Mouse (Mus musculus) neural tube, embryonic 14.5 days (tissue): ENCODE results near the gene Nav2. TPM values are rescaled to one million over a fixed set of nuclear protein-coding genes. Genes with fewer than 3 reads are reported as not detected.

Source experiments
- ATAC-seq: fragments of 200-750 bp; cut with Nextera tagmentation; 2 replicates; pipeline ENCODE4 v1.8.0; 2017; ENCODE audit warnings: low read depth, mild to moderate bottlenecking, moderate TSS enrichment, moderate library complexity
- H3K27ac ChIP-seq: fragments of 300-500 bp; sonication (generic); 2 replicates; pipeline ENCODE4 v1.5.1; 2014; ENCODE audit warnings: low read depth, mild to moderate bottlenecking, control low read depth, low read length, moderate library complexity, mixed read lengths
- H3K27me3 ChIP-seq: fragments of 300-500 bp; sonication (generic); 2 replicates; pipeline ENCODE4 v1.6.1; 2014; ENCODE audit warnings: low read length; ENCODE audit not compliant: control insufficient read depth, insufficient read depth
- H3K36me3 ChIP-seq: fragments of 300-500 bp; sonication (generic); 2 replicates; pipeline ENCODE4 v1.6.1; 2014; ENCODE audit warnings: low read length, mixed read lengths; ENCODE audit not compliant: control insufficient read depth, insufficient read depth
- H3K4me1 ChIP-seq: fragments of 300-500 bp; sonication (generic); 2 replicates; pipeline ENCODE4 v1.6.1; 2014; ENCODE audit warnings: low read length; ENCODE audit not compliant: control insufficient read depth, insufficient read depth
- H3K4me2 ChIP-seq: fragments of 300-500 bp; sonication (generic); 2 replicates; pipeline ENCODE4 v1.6.1; 2014; ENCODE audit warnings: mild to moderate bottlenecking, low read depth, low read length, control low read depth
- H3K4me3 ChIP-seq: fragments of 300-500 bp; sonication (generic); 2 replicates; pipeline ENCODE4 v1.5.1; 2014; ENCODE audit warnings: low read depth, low read length, control low read depth, mixed read lengths
- H3K9ac ChIP-seq: fragments of 300-500 bp; sonication (generic); replicated peaks from 2 replicates; pipeline ENCODE4 v1.6.1; 2014; ENCODE audit warnings: low read depth, mild to moderate bottlenecking, control low read depth, low read length, mixed read lengths
- H3K9me3 ChIP-seq: fragments of 300-500 bp; sonication (generic); 2 replicates; pipeline ENCODE4 v1.6.1; 2016; ENCODE audit warnings: low read length; ENCODE audit not compliant: control insufficient read depth
- WGBS: fragments of 180-500 bp; shearing (Covaris S2); extraction: QIAGEN DNeasy Blood & Tissue Kit; methylation state at CpG from one replicate; pipeline ENCODE4 v1.1.7; 2014; 5-methylcytosine and 5-hydroxymethylcytosine counted together
- polyA plus RNA-seq: library from polyadenylated mRNA; unstranded; fragments of >200 nt; fragmentation: Nextera tagmentation; extraction: Ambion mirVana; gene quantifications from 2 replicates; pipeline ENCODE4 v1.2.1, GENCODE M21; 2014

Nav2 gene
- polyA plus RNA-seq, 1 experiment from 2014 or later = 36.5 TPM

GRCm38 (mm10) chr7:49350321-49351007 is 441.9 kb downstream of the Nav2 start:
- peaks cover 27% of the 10 kb centered on the region for H3K4me1 ChIP-seq
- no peaks in the 10 kb centered on the region for H3K36me3 ChIP-seq
- H3K4me2 ChIP-seq = no peak overlapping the region
- H3K9me3 ChIP-seq = no peaks in the 10 kb centered on the region
- H3K9ac ChIP-seq = no peak overlapping the region
- ATAC-seq = no peak
- H3K27ac ChIP-seq = no peak overlapping the region
- 84% methylated on average over 8 of the region's 8 CpGs for WGBS
- H3K4me3 ChIP-seq = no peak overlapping the region
- H3K27me3 ChIP-seq = no peaks in the 10 kb centered on the region

DNA sequence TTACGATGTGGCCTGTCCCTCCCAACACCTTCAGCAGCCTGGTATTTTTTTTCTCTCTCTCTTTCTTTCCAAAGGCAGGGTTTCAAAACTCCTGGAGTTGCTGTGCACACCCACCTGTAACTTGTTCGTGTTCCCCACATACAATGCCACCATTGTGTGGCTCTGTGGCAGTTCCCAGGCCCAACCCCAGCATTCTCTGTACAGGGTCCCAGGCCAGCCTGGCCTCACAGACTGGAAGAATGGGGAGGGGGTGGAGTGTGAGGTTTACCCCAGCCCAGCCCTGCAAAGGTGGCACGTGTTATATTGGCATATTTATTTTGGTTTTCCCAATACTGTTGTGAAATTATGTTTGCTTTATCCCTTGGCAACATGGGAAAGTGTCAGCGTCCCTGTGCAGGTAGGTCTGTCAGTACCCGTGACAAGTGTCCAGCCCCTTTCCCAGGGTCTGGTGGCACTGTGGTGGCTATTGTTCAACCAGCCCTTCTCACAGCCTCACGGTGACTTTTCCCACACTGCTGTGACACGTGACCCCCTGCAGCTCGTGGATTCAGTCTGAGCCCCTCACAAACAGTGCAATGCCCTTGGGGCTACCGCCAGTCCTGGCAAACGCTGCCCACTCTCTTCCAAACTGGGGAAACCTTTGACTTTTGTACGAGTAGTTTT is 443.2 kb downstream of the Nav2 start:
- Histone ChIP-seq H3K27ac (no peak overlapping the region), H3K27me3 (no peaks in the 10 kb centered on the region), H3K9ac (no peak overlapping the region), H3K4me3 (no peak overlapping the region), H3K4me1 (peaks cover 30% of the 10 kb centered on the region), H3K9me3 (no peaks in the 10 kb centered on the region), H3K4me2 (no peak overlapping the region), H3K36me3 (no peaks in the 10 kb centered on the region)
- WGBS = 31% methylated on average over 11 of the region's 11 CpGs
- peak; percentile 23; the same call in 1 of the 2 replicates for ATAC-seq

- 74% methylated on average over 18 of the region's 18 CpGs for WGBS
- H3K9me3 ChIP-seq = no peaks in the 10 kb centered on the region
- no peaks in the 10 kb centered on the region for H3K27me3 ChIP-seq
- H3K9ac ChIP-seq = no peak overlapping the region
- no peak overlapping the region for H3K4me2 ChIP-seq
- no peak overlapping the region for H3K4me3 ChIP-seq
- no peak for ATAC-seq
- H3K4me1 ChIP-seq = peaks cover 17% of the 10 kb centered on the region
- no peaks in the 10 kb centered on the region for H3K36me3 ChIP-seq
- no peak overlapping the region for H3K27ac ChIP-seq
Observed at GRCm38 (mm10) chr7:49357441-49358165, 449.1 kb downstream of the Nav2 start.

GRCm38 (mm10) chr7:49359120-49359519 is 450.6 kb downstream of the Nav2 start:
- Histone ChIP-seq H3K4me3 (no peak overlapping the region), H3K4me1 (peaks cover 15% of the 10 kb centered on the region), H3K27ac (no peak overlapping the region), H3K27me3 (no peaks in the 10 kb centered on the region), H3K4me2 (no peak overlapping the region), H3K9ac (no peak overlapping the region), H3K9me3 (no peaks in the 10 kb centered on the region), H3K36me3 (no peaks in the 10 kb centered on the region)
- 92% methylated on average over 3 of the region's 3 CpGs for WGBS
- ATAC-seq = no peak

- Histone ChIP-seq H3K4me3 (no peak overlapping the region), H3K4me2 (no peak overlapping the region), H3K9ac (no peak overlapping the region), H3K27me3 (no peaks in the 10 kb centered on the region), H3K27ac (0 out of 2 replicates have a peak overlapping the region, but pooled peaks have one; percentile 36), H3K9me3 (no peaks in the 10 kb centered on the region), H3K36me3 (no peaks in the 10 kb centered on the region), H3K4me1 (0 out of 2 replicates have a peak, but pooled peaks cover 1% of the 10 kb centered on the region)
- WGBS = 37% methylated on average over 3 of the region's 3 CpGs
- no peak for ATAC-seq
Observed at GRCm38 (mm10) chr7:49360597-49360996, 452.1 kb downstream of the Nav2 start.

- Histone ChIP-seq H3K27me3 (no peaks in the 10 kb centered on the region), H3K36me3 (no peaks in the 10 kb centered on the region), H3K27ac (no peak overlapping the region), H3K4me1 (no peaks in the 10 kb centered on the region), H3K9ac (no peak overlapping the region), H3K4me2 (no peak overlapping the region), H3K9me3 (no peaks in the 10 kb centered on the region), H3K4me3 (no peak overlapping the region)
- WGBS = 30% methylated on average over 9 of the region's 9 CpGs
- ATAC-seq = peak; percentile 71; the same call in 1 of the 2 replicates
Observed at GRCm38 (mm10) chr7:49361465-49362090, 453.1 kb downstream of the Nav2 start.

DNA sequence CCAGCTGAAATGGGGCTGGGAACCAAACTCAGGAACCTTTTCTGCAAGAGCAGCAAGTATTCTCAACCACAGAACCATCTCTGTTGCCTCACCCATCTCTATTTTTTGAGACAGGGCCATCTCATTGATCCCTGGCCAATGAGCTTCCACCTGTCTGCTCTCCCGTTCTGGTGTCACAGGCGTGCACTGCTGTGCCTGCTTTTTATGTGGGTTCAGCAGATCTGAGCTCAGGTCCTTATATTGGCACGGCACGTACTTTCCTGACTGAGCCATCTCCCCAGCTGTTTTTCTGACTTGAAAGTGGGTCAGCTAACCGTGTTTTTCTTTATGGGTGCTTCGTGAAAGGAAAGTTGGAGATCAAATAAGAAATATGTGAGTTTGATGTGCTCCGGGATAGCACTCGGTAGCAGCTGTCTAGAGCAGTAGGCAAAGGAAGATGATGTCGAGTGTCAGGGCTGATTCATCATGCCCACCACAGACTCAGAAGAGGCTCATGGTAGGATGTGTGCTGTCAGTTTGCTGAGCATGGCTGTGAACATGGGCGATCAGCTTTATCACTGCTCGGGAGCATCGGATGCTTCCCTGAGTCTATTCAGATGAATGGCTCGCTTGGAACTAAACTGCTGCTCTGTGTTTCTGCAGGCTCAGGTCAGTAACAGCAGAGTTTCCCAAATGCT is 456.1 kb downstream of the Nav2 start:
- no peak overlapping the region for H3K27ac ChIP-seq
- 89% methylated on average over 13 of the region's 13 CpGs for WGBS
- H3K36me3 ChIP-seq = no peaks in the 10 kb centered on the region
- H3K4me3 ChIP-seq = no peak overlapping the region
- H3K9ac ChIP-seq = no peak overlapping the region
- H3K4me2 ChIP-seq = no peak overlapping the region
- no peak for ATAC-seq
- H3K4me1 ChIP-seq = no peaks in the 10 kb centered on the region
- H3K9me3 ChIP-seq = no peaks in the 10 kb centered on the region
- no peaks in the 10 kb centered on the region for H3K27me3 ChIP-seq

GRCm38 (mm10) chr7:49368590-49368989 is 460.1 kb downstream of the Nav2 start:
- H3K27ac ChIP-seq = no peak overlapping the region
- H3K4me1 ChIP-seq = peaks cover 5% of the 10 kb centered on the region; the same call in 1 of the 2 replicates
- H3K4me2 ChIP-seq = no peak overlapping the region
- no peak for ATAC-seq
- H3K36me3 ChIP-seq = no peaks in the 10 kb centered on the region
- WGBS = 72% methylated on average over 5 of the region's 5 CpGs
- H3K4me3 ChIP-seq = no peak overlapping the region
- H3K9me3 ChIP-seq = no peaks in the 10 kb centered on the region
- H3K9ac ChIP-seq = no peak overlapping the region
- no peaks in the 10 kb centered on the region for H3K27me3 ChIP-seq
